Mouse (Mus musculus): ENCODE measurements around the gene Mtch1. TPM values are rescaled to one million over a fixed set of nuclear protein-coding genes. Genes with fewer than 3 reads are reported as not detected.

Gene Mtch1
- polyA plus RNA-seq, 1 experiment from 2014 or later = 441 TPM

- ATAC-seq (ENCODE audit: insufficient read depth, low FRiP score, low TSS enrichment) = no peak
- H3K9me3 ChIP-seq (ENCODE audit: control insufficient read depth, low read length) = no peaks in the 10 kb centered on the region
- DNase-seq (ENCODE audit: low spot score) = peak; percentile 91
- H3K4me3 ChIP-seq (ENCODE audit: low read depth, low read length) = no peak overlapping the region
- H3K4me1 ChIP-seq (ENCODE audit: control insufficient read depth, insufficient read depth, low read length) = no peaks in the 10 kb centered on the region
- 3% methylated on average over 5 of the region's 5 CpGs for WGBS
- no peaks in the 10 kb centered on the region for H3K36me3 ChIP-seq (ENCODE audit: control insufficient read depth, insufficient read depth, low read length)
- H3K9ac ChIP-seq (ENCODE audit: low read length) = no peak overlapping the region
- H3K4me2 ChIP-seq (ENCODE audit: low read depth) = no peak overlapping the region
- no peak overlapping the region for H3K27ac ChIP-seq (ENCODE audit: low read depth, low read length)
- H3K27me3 ChIP-seq (ENCODE audit: control insufficient read depth, insufficient read depth, low read length) = no peaks in the 10 kb centered on the region
These were observed 23.4 kb upstream of the Mtch1 start for GRCm38 (mm10) chr17:29370984-29371723.

GRCm38 (mm10) chr17:29368726-29369125, 21.0 kb upstream of the Mtch1 start:
- ATAC-seq (ENCODE audit: insufficient read depth, low FRiP score, low TSS enrichment) (no peak), DNase-seq (ENCODE audit: low spot score) (no peak)
- 9% methylated on average over 7 of the region's 7 CpGs for WGBS
- no peaks in the 10 kb centered on the region for H3K9me3 ChIP-seq (ENCODE audit: control insufficient read depth, low read length)
- no peak overlapping the region for H3K4me3 ChIP-seq (ENCODE audit: low read depth, low read length)
- H3K9ac ChIP-seq (ENCODE audit: low read length) = no peak overlapping the region
- H3K27me3 ChIP-seq (ENCODE audit: control insufficient read depth, insufficient read depth, low read length) = no peaks in the 10 kb centered on the region
- H3K4me1 ChIP-seq (ENCODE audit: control insufficient read depth, insufficient read depth, low read length) = no peaks in the 10 kb centered on the region
- H3K27ac ChIP-seq (ENCODE audit: low read depth, low read length) = no peak overlapping the region
- H3K4me2 ChIP-seq (ENCODE audit: low read depth) = no peak overlapping the region
- no peaks in the 10 kb centered on the region for H3K36me3 ChIP-seq (ENCODE audit: control insufficient read depth, insufficient read depth, low read length)

- Histone ChIP-seq H3K4me3 (ENCODE audit: low read depth, low read length) (no peak overlapping the region), H3K9ac (ENCODE audit: low read length) (no peak overlapping the region), H3K4me2 (ENCODE audit: low read depth) (no peak overlapping the region), H3K27me3 (ENCODE audit: control insufficient read depth, insufficient read depth, low read length) (no peaks in the 10 kb centered on the region), H3K9me3 (ENCODE audit: control insufficient read depth, low read length) (no peaks in the 10 kb centered on the region), H3K36me3 (ENCODE audit: control insufficient read depth, insufficient read depth, low read length) (no peaks in the 10 kb centered on the region), H3K4me1 (ENCODE audit: control insufficient read depth, insufficient read depth, low read length) (no peaks in the 10 kb centered on the region), H3K27ac (ENCODE audit: low read depth, low read length) (no peak overlapping the region)
- no peak for DNase-seq (ENCODE audit: low spot score)
- no peak for ATAC-seq (ENCODE audit: insufficient read depth, low FRiP score, low TSS enrichment)
- WGBS = 89% methylated on average over 13 of the region's 13 CpGs
These were observed 17.4 kb upstream of the Mtch1 start for GRCm38 (mm10) chr17:29365105-29365621.

- no peak for DNase-seq (ENCODE audit: low spot score)
- no peaks in the 10 kb centered on the region for H3K27me3 ChIP-seq (ENCODE audit: control insufficient read depth, insufficient read depth, low read length)
- no peaks in the 10 kb centered on the region for H3K4me1 ChIP-seq (ENCODE audit: control insufficient read depth, insufficient read depth, low read length)
- H3K9ac ChIP-seq (ENCODE audit: low read length) = no peak overlapping the region
- no peaks in the 10 kb centered on the region for H3K9me3 ChIP-seq (ENCODE audit: control insufficient read depth, low read length)
- H3K4me2 ChIP-seq (ENCODE audit: low read depth) = no peak overlapping the region
- 86% methylated on average over 8 of the region's 8 CpGs for WGBS
- no peak overlapping the region for H3K4me3 ChIP-seq (ENCODE audit: low read depth, low read length)
- H3K36me3 ChIP-seq (ENCODE audit: control insufficient read depth, insufficient read depth, low read length) = no peaks in the 10 kb centered on the region
- ATAC-seq (ENCODE audit: insufficient read depth, low FRiP score, low TSS enrichment) = no peak
- no peak overlapping the region for H3K27ac ChIP-seq (ENCODE audit: low read depth, low read length)
These were observed 15.4 kb upstream of the Mtch1 start for GRCm38 (mm10) chr17:29363109-29363508.

GRCm38 (mm10) chr17:29361982-29362691, 14.4 kb upstream of the Mtch1 start:
- ATAC-seq (ENCODE audit: insufficient read depth, low FRiP score, low TSS enrichment) (no peak), DNase-seq (ENCODE audit: low spot score) (no peak)
- Histone ChIP-seq H3K36me3 (ENCODE audit: control insufficient read depth, insufficient read depth, low read length) (no peaks in the 10 kb centered on the region), H3K9ac (ENCODE audit: low read length) (no peak overlapping the region), H3K4me1 (ENCODE audit: control insufficient read depth, insufficient read depth, low read length) (peaks cover 2% of the 10 kb centered on the region; the same call in 1 of the 2 replicates), H3K4me2 (ENCODE audit: low read depth) (no peak overlapping the region), H3K27me3 (ENCODE audit: control insufficient read depth, insufficient read depth, low read length) (no peaks in the 10 kb centered on the region), H3K9me3 (ENCODE audit: control insufficient read depth, low read length) (no peaks in the 10 kb centered on the region), H3K27ac (ENCODE audit: low read depth, low read length) (no peak overlapping the region), H3K4me3 (ENCODE audit: low read depth, low read length) (no peak overlapping the region)
- 60% methylated on average over 8 of the region's 8 CpGs for WGBS

GRCm38 (mm10) chr17:29360761-29361221, 13.1 kb upstream of the Mtch1 start, which contains the start of gene Fgd2:
TSS of gene Fgd2 (plus strand) at chr17:29360914.
- Histone ChIP-seq H3K27ac (ENCODE audit: low read depth, low read length) (no peak within 1 kb of the TSS), H3K9me3 (ENCODE audit: control insufficient read depth, low read length) (no peaks in the 10 kb centered on the region), H3K4me3 (ENCODE audit: low read depth, low read length) (no peak within 1 kb of the TSS), H3K36me3 (ENCODE audit: control insufficient read depth, insufficient read depth, low read length) (no peaks in the 10 kb centered on the region), H3K27me3 (ENCODE audit: control insufficient read depth, insufficient read depth, low read length) (no peaks in the 10 kb centered on the region), H3K9ac (ENCODE audit: low read length) (no peak within 1 kb of the TSS), H3K4me1 (ENCODE audit: control insufficient read depth, insufficient read depth, low read length) (peaks cover 11% of the 10 kb centered on the region), H3K4me2 (ENCODE audit: low read depth) (no peak within 1 kb of the TSS)
- ATAC-seq (ENCODE audit: insufficient read depth, low FRiP score, low TSS enrichment) (no peak), DNase-seq (ENCODE audit: low spot score) (no peak)
- WGBS = 24% methylated on average over 5 of the region's 5 CpGs

GRCm38 (mm10) chr17:29358928-29359327, 11.2 kb upstream of the Mtch1 start:
- DNase-seq (ENCODE audit: low spot score) = no peak
- no peak overlapping the region for H3K9ac ChIP-seq (ENCODE audit: low read length)
- no peaks in the 10 kb centered on the region for H3K9me3 ChIP-seq (ENCODE audit: control insufficient read depth, low read length)
- H3K27me3 ChIP-seq (ENCODE audit: control insufficient read depth, insufficient read depth, low read length) = no peaks in the 10 kb centered on the region
- H3K27ac ChIP-seq (ENCODE audit: low read depth, low read length) = no peak overlapping the region
- H3K4me2 ChIP-seq (ENCODE audit: low read depth) = no peak overlapping the region
- 78% methylated on average over 3 of the region's 3 CpGs for WGBS
- no peak for ATAC-seq (ENCODE audit: insufficient read depth, low FRiP score, low TSS enrichment)
- H3K4me1 ChIP-seq (ENCODE audit: control insufficient read depth, insufficient read depth, low read length) = peaks cover 18% of the 10 kb centered on the region
- no peaks in the 10 kb centered on the region for H3K36me3 ChIP-seq (ENCODE audit: control insufficient read depth, insufficient read depth, low read length)
- no peak overlapping the region for H3K4me3 ChIP-seq (ENCODE audit: low read depth, low read length)

GRCm38 (mm10) chr17:29356882-29357281, 9.1 kb upstream of the Mtch1 start:
- ATAC-seq (ENCODE audit: insufficient read depth, low FRiP score, low TSS enrichment) (peak; percentile 63), DNase-seq (ENCODE audit: low spot score) (no peak)
- peak overlapping the region; percentile 47 for H3K9ac ChIP-seq (ENCODE audit: low read length)
- no peaks in the 10 kb centered on the region for H3K9me3 ChIP-seq (ENCODE audit: control insufficient read depth, low read length)
- 3% methylated on average over 8 of the region's 9 CpGs for WGBS
- no peaks in the 10 kb centered on the region for H3K36me3 ChIP-seq (ENCODE audit: control insufficient read depth, insufficient read depth, low read length)
- H3K27me3 ChIP-seq (ENCODE audit: control insufficient read depth, insufficient read depth, low read length) = no peaks in the 10 kb centered on the region
- H3K27ac ChIP-seq (ENCODE audit: low read depth, low read length) = peak overlapping the region; percentile 99
- H3K4me1 ChIP-seq (ENCODE audit: control insufficient read depth, insufficient read depth, low read length) = peaks cover 18% of the 10 kb centered on the region
- H3K4me2 ChIP-seq (ENCODE audit: low read depth) = peak overlapping the region; percentile 53
- peak overlapping the region; percentile 17 for H3K4me3 ChIP-seq (ENCODE audit: low read depth, low read length)

Measured in neural tube, embryonic 11.5 days (tissue).